ENCODE assay signal across 26 mouse cellular contexts in the genomic region with DNA sequence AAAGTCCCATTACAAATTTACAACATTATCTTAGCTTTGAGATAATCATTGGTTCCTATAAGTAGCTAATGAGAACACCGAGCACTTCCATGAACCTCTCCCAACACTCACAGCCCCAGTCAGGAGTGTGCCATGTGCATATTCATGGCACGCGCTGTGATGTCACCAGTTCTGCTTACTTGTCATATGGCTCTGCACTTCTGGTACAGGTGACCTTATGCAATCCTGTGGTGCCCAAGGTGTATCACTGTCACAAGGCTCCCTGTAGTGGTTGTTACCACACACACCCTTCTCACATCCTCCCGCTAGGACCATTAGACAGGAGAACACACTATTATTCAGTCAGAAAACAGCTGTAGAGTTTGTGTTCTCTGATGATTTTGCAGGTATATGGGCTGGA. TPM values are rescaled to one million over a fixed set of nuclear protein-coding genes. Genes with fewer than 3 reads are reported as not detected.
"Had no signal": no experiment of that assay in that cellular context is flagged by ENCODE, and none has a peak within 500 bp of the region (broad histone marks: within the 10 kb centered on the region; RNA-seq: fewer than 3 reads in every experiment).

No protein-coding gene starts in this region.

- H3K4me3 ChIP-seq: heart, embryonic 10.5 days; heart, embryonic 13.5 days; heart, embryonic 15.5 days; hindbrain, embryonic 13.5 days; hindbrain, embryonic 15.5 days; kidney, embryonic 15.5 days; limb, embryonic 13.5 days; limb, embryonic 15.5 days had no signal

- H3K4me1 ChIP-seq: heart, embryonic 15.5 days; hindbrain, embryonic 13.5 days; hindbrain, embryonic 15.5 days; kidney, embryonic 15.5 days; limb, embryonic 15.5 days had no signal

- H3K27ac ChIP-seq: heart, embryonic 10.5 days; heart, embryonic 13.5 days; heart, embryonic 15.5 days; hindbrain, embryonic 13.5 days; hindbrain, embryonic 15.5 days; hindbrain, postnatal 0 days; kidney, embryonic 15.5 days; kidney, postnatal 0 days; limb, embryonic 13.5 days; limb, embryonic 15.5 days had no signal

- H3K9ac ChIP-seq: forebrain, postnatal 0 days; heart, embryonic 13.5 days; heart, embryonic 15.5 days; hindbrain, embryonic 13.5 days; hindbrain, embryonic 15.5 days; kidney, embryonic 15.5 days; limb, embryonic 13.5 days; limb, embryonic 15.5 days had no signal

- H3K9me3 ChIP-seq: heart, embryonic 10.5 days; heart, embryonic 13.5 days; heart, embryonic 15.5 days; hindbrain, embryonic 13.5 days; hindbrain, embryonic 15.5 days; kidney, embryonic 15.5 days; limb, embryonic 13.5 days; limb, embryonic 15.5 days had no signal

- DNase-seq: forebrain, postnatal 0 days; gastrocnemius, postnatal 14 days; gastrocnemius, postnatal 36 days; heart, adult 18-20 months; heart, postnatal 14 days; heart, postnatal 36 days; kidney, adult 11 months; kidney, adult 2 months; kidney, adult 9 months; kidney, postnatal 14 days; kidney, postnatal 36 days; layer of hippocampus, adult 9-11 months; layer of hippocampus, postnatal 36 days; left cerebral cortex, postnatal 4 days had no signal

- H3K27me3 ChIP-seq: heart, embryonic 13.5 days; heart, embryonic 15.5 days; hindbrain, embryonic 13.5 days; hindbrain, embryonic 15.5 days; kidney, embryonic 15.5 days; limb, embryonic 13.5 days; limb, embryonic 15.5 days had no signal

- H3K4me2 ChIP-seq: heart, embryonic 13.5 days; heart, embryonic 15.5 days; hindbrain, embryonic 13.5 days; hindbrain, embryonic 15.5 days; kidney, embryonic 15.5 days; limb, embryonic 13.5 days; limb, embryonic 15.5 days had no signal

- ATAC-seq: forebrain, postnatal 0 days; hindbrain, postnatal 0 days; intestine, embryonic 16.5 days had no signal

RNA-seq across cellular contexts. Expression of a gene that starts 28.7 kb away (rescaled TPM):
- polyA plus RNA-seq: heart, embryonic 13.5 days; intestine, embryonic 16.5 days; kidney, embryonic 15.5 days had no signal

RNA-seq across cellular contexts. Expression of a gene that starts 36.7 kb away (rescaled TPM):
- polyA plus RNA-seq: forebrain, postnatal 0 days; hindbrain, embryonic 13.5 days; hindbrain, embryonic 15.5 days; hindbrain, postnatal 0 days; limb, embryonic 11.5 days; limb, embryonic 13.5 days had no signal
